Comparison of ENCODE assay signal across 23 mouse cellular contexts in genomic region chr12:77663180-77663579, GRCm38 (mm10).
DNase-seq lines count a peak whose midpoint lies in the region; ATAC-seq lines count a peak whose summit lies in the region.
"Had no signal": no experiment of that assay in that cellular context is flagged by ENCODE, and none has a peak within 500 bp of the region (broad histone marks: within the 10 kb centered on the region; RNA-seq: fewer than 3 reads in every experiment).

No protein-coding gene starts in this region.

- H3K4me1 ChIP-seq in midbrain, embryonic 16.5 days (ENCODE audit: control insufficient read depth, insufficient read depth, low read length): no peaks in the 10 kb centered on the region
- H3K4me1 ChIP-seq in midbrain, embryonic 11.5 days (ENCODE audit: control insufficient read depth, insufficient read depth, low read length): peaks cover 2% of the 10 kb centered on the region; the same call in 1 of the 2 replicates
- H3K4me1 ChIP-seq: liver, embryonic 13.5 days had no signal

- peak overlapping the region; percentile 19; the same call in 1 of the 2 replicates for H3K27ac ChIP-seq in midbrain, embryonic 16.5 days (ENCODE audit: low read length)
- H3K27ac ChIP-seq in midbrain, embryonic 11.5 days (ENCODE audit: low read depth, low read length): no peak overlapping the region
- H3K27ac ChIP-seq: hindbrain, embryonic 10.5 days; kidney, embryonic 15.5 days; liver, embryonic 13.5 days; midbrain, embryonic 15.5 days had no signal

- 70% methylated on average over 3 of the region's 3 CpGs for WGBS in midbrain, embryonic 16.5 days
- WGBS in midbrain, embryonic 11.5 days: 82% methylated on average over 3 of the region's 3 CpGs

- no peaks in the 10 kb centered on the region for H3K27me3 ChIP-seq in midbrain, embryonic 16.5 days (ENCODE audit: control insufficient read depth, insufficient read depth, low read depth, low read length)
- no peaks in the 10 kb centered on the region; the same call in 1 of the 2 replicates for H3K27me3 ChIP-seq in midbrain, embryonic 11.5 days (ENCODE audit: control insufficient read depth, insufficient read depth, low read length)
- H3K27me3 ChIP-seq: kidney, embryonic 15.5 days; liver, embryonic 13.5 days had no signal

- peak; percentile 83 for ATAC-seq in frontal cortex, adult (ENCODE audit: low TSS enrichment)
- no peak for ATAC-seq in midbrain, embryonic 16.5 days
- no peak for ATAC-seq in midbrain, embryonic 11.5 days (ENCODE audit: low FRiP score)
- ATAC-seq: CD4-positive, CD25-positive, alpha-beta regulatory T cell, adult 4 months; forebrain, postnatal 0 days; intestine, postnatal 0 days; midbrain, embryonic 15.5 days had no signal

- no peaks in the 10 kb centered on the region for H3K9me3 ChIP-seq in midbrain, embryonic 16.5 days (replicated peaks; ENCODE audit: control insufficient read depth, low read length, poor library complexity, severe bottlenecking)
- no peaks in the 10 kb centered on the region for H3K9me3 ChIP-seq in midbrain, embryonic 11.5 days (ENCODE audit: control insufficient read depth, low read length)
- H3K9me3 ChIP-seq: heart, embryonic 12.5 days; hindbrain, embryonic 10.5 days; kidney, embryonic 15.5 days; liver, embryonic 13.5 days; midbrain, embryonic 15.5 days had no signal

- no peak for DNase-seq in frontal cortex, postnatal 10 days (ENCODE audit: low spot score in 2 of 2)
- no peak for DNase-seq in midbrain, embryonic 11.5 days (ENCODE audit: low spot score, missing footprints)
- DNase-seq in brain, adult 2 months (ENCODE audit: low read depth, low spot score): peak; percentile 84
- peak; percentile 14 for DNase-seq in right cerebral cortex, postnatal 14 days
- DNase-seq in spleen, postnatal 10 days (ENCODE audit: low spot score in 2 of 2): no peak
- no peak for DNase-seq in yolk sac, embryonic 10.5 days (ENCODE audit: low spot score)
- DNase-seq: adrenal gland, postnatal 36 days; cerebellum, postnatal 14 days; forebrain, postnatal 0 days; heart, postnatal 10 days; kidney, postnatal 36 days; liver, embryonic 13.5 days; lung, postnatal 4 days; thymus, postnatal 14 days had no signal

- H3K36me3 ChIP-seq in midbrain, embryonic 16.5 days (ENCODE audit: control insufficient read depth, insufficient read depth, low read length): no peaks in the 10 kb centered on the region
- H3K36me3 ChIP-seq in midbrain, embryonic 11.5 days (ENCODE audit: control insufficient read depth, insufficient read depth, low read length): no peaks in the 10 kb centered on the region
- H3K36me3 ChIP-seq: heart, embryonic 12.5 days; hindbrain, embryonic 10.5 days; kidney, embryonic 15.5 days; liver, embryonic 13.5 days; midbrain, embryonic 15.5 days had no signal

- no peak overlapping the region for H3K9ac ChIP-seq in midbrain, embryonic 16.5 days (ENCODE audit: low read depth, low read length)
- no peak overlapping the region for H3K9ac ChIP-seq in midbrain, embryonic 11.5 days (ENCODE audit: low read length)
- H3K9ac ChIP-seq: forebrain, postnatal 0 days; heart, embryonic 12.5 days; kidney, embryonic 15.5 days; liver, embryonic 13.5 days; midbrain, embryonic 15.5 days had no signal

- no peak overlapping the region for H3K4me3 ChIP-seq in midbrain, embryonic 16.5 days (ENCODE audit: low read depth, low read length)
- no peak overlapping the region for H3K4me3 ChIP-seq in midbrain, embryonic 11.5 days (ENCODE audit: low read depth, low read length)
- H3K4me3 ChIP-seq: heart, embryonic 12.5 days; hindbrain, embryonic 10.5 days; kidney, embryonic 15.5 days; liver, embryonic 13.5 days; midbrain, embryonic 15.5 days; myocyte had no signal

- H3K4me2 ChIP-seq in midbrain, embryonic 16.5 days (ENCODE audit: low read length): no peak overlapping the region
- H3K4me2 ChIP-seq in midbrain, embryonic 11.5 days: no peak overlapping the region
- H3K4me2 ChIP-seq: heart, embryonic 12.5 days; kidney, embryonic 15.5 days; liver, embryonic 13.5 days; midbrain, embryonic 15.5 days had no signal

Comparison
In these comparisons a context has a peak if more than half of its experiments do, and no peak if none do; other contexts are left out.
1. DNase-seq: peak in brain, adult 2 months (single experiment) and right cerebral cortex, postnatal 14 days (single experiment); none in frontal cortex, postnatal 10 days (0 of 2), midbrain, embryonic 11.5 days (single experiment), spleen, postnatal 10 days (0 of 2) and yolk sac, embryonic 10.5 days (single experiment).